Mouse (Mus musculus) C2C12 (cell line): ENCODE measurements around the gene Tesk2.

Source experiments
- CTCF ChIP-seq: IDR thresholded peaks from one replicate; pipeline ENCODE4 v1.5.1; 2011; ENCODE audit not compliant: control insufficient read depth, insufficient read depth, insufficient read length
- FOSL1 ChIP-seq: IDR thresholded peaks from one replicate; pipeline ENCODE4 v1.8.0; 2011; ENCODE audit warnings: mild to moderate bottlenecking, low read length; ENCODE audit not compliant: poor library complexity, insufficient read depth, severe bottlenecking
- MAX ChIP-seq: IDR thresholded peaks from one replicate; pipeline ENCODE4 v1.6.1; 2011; ENCODE audit warnings: mild to moderate bottlenecking, control low read depth
- MYOG ChIP-seq: IDR thresholded peaks from one replicate; pipeline ENCODE4 v1.6.1; 2011; ENCODE audit not compliant: control insufficient read depth, insufficient read length; ENCODE audit errors: extremely low read depth
- USF1 ChIP-seq: IDR thresholded peaks from one replicate; pipeline ENCODE4 v1.6.1; 2011; ENCODE audit warnings: low read depth, mild to moderate bottlenecking, control low read depth, moderate library complexity

GRCm38 (mm10) chr4:116786587-116786986 lies 65.8 kb downstream of the Tesk2 start:
- TF ChIP-seq FOSL1 (no peak), CTCF (no peak), MAX (no peak), USF1 (no peak), MYOG (no peak)
